Mouse (Mus musculus): ENCODE measurements around the gene Dbndd2.

Gene Dbndd2

DNA sequence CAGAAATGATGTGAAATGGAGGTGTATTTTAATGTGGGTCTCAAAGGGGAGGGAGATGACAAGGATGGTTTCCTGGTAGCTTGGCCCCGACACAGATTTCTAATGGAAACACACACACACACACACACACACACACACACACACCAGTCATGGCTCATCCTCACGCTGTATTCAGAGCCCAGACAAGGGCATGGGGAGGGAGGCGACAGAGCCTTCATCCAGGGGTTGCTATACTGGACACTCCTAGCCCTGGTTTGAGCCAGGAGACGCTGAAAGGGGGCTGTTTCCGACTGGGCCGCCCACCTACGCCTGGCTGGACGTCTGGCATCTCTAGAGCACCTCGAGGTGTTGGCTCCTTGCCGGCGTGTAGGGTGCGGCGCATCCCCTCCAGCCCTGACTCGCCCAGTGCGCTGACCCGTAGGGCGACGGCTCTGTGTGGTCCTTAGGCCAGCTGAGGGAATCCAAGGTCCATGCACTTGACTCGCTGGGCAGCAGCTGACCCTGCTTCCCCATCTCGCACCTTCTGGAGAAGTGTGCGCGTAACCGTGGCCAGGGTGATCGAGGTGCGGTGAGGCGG lies at the start of gene Dbndd2:
Gene Dbndd2, plus strand, starts transcription at position 426 of the 577 bp plus-strand sequence.
- DNase-seq: peak; percentile 78

DNA sequence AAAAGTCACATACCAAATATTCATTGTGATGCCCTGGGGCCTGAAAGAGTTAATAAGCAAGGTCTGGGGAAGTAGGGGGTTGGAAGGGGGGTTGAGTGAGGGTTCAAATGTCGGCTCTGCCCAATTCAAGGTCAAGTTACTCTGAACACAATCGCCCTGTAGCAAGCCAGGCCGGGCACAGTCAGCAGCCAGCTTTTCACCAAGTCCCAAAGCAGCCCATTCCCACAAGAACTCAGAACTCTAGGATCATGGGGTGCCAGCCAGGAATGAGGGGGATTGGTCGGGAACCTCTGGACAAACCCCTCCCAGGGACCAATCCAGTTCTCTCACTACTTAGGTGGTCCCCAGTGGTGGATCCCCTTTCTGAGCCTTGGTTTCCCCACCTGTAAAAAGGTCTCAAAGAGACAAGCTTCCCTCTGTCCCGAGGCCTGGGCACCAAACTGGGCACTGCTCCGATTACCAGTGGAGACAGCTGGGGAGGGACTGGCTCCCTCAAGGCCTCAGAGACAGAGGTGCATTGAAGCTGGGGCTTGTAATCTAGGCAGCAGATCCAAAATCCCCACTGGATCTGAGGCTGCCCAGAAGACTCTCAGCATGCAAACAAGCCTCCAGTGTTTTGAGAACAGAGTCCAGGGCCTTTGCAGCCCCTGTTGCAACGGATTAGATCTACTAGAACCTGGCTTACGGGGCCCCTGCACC lies 49.5 kb upstream of the Dbndd2 start:
- DNase-seq: no peak

DNA sequence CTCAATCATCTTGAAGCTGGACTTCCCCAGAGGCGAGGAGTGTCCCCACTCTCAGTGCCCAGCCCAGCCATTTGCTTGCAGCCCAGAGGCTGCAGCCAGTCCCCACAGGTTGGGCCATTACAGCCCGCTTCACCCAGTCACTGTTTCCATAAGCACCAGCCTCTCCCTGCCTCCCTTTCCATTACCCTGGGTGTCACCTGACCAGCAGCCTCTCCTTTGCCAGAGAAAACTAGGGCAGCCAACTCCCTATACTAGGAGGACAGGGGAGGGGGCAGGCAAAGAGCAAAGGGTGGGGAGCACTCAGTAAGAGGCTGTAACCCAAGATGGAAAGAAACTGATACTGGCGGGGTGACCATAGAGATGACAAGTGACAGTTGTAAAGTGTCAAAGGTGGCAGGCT lies 48.9 kb upstream of the Dbndd2 start:
- DNase-seq: peak; percentile 89

DNA sequence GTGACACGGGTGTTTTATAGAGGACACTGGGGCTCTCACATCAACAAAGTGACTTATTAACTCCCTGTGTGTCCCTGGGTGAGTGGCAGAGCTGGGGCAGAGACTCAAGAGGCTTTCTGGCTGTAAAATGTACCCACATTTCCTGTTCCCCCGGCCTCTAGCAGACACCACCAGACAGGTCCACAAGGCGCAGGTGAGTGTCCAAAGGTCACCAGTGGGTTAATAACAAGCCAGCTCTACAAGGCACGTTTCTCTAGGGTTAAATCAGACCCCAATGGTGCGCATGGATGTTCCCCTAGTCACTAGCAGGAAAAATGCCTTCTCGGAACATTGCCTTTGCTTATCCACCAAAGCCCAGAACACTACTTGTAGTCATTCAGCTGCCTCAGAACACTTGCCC lies 48.2 kb upstream of the Dbndd2 start:
- DNase-seq: peak; percentile 86

DNA sequence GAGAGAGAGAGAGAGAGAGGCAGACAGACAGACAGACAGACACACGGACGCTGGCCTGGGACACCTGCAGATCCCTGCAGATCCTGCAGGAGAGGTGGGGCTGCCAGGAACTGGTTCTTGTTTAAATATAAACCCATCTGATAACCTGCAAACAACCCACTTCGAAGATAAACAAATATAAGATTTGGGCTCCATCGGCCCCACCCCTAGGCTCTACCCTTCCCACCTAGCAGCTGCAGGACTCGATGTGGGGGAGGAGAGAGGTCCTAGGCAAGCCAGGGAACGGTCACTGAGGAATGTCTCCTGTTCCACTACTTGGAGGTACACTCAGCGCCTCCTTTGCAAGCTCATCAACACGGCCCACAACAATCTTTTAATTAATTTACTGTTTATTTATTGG lies 47.6 kb upstream of the Dbndd2 start:
- DNase-seq: no peak

DNA sequence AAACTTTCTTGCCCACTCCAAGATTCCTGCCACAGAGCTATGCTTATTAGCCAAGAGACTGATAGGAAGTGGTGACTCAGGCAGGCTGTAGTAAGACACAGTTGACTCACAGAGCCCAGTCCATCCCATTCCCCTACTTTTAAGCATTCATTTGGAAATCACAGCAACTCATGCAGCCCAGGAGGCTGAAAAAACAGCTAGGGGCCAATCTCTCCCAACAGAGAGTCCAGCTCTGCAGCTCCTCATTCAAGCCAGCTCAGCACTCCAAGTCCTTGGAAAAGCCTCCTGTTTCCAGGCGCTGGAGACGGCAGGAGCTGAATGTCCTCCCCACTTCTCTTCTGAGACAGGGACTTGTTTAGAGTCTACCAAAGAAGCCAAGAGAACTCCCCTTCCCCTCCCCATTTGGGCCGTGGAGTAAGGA lies 46.9 kb upstream of the Dbndd2 start:
- no peak for DNase-seq

DNA sequence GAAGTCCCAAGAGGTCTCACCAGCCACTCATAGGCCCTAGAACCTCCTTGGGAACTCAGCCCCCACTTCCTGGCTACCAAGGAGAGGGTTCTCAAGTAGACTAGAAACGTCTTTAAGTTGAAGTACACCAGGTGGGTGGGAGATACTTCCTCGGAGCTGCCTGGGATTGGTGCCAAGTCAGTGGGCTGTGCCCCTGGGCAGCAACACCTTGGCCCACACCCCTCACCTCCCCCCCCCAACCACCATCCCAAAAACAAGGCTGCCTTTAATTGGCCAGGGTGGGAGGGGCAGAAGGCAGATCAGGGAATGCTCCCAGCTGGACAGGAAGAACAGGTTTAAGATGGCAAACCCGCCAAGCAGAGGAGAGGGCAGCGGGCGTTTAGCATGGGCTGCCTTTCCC lies 45.6 kb upstream of the Dbndd2 start:
- no peak for DNase-seq

DNA sequence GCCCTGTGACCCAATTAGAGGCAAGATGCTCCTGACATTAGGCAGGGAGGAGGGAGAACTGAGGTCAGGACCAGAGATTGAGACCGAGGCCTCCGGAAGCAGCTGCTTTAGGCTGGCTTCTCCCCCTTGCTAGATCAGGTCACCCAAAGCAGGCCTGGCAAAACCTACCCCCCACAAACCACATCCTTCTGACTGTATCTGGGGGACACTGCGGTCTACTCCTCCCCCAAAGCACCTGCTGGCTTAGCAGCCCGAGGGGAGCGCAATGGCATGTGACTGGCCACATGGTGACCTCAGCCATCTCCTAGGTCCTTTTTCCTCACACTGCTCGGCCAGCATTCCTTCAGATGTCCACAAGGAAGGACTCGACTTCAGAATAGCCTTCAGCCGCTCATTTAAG lies 44.8 kb upstream of the Dbndd2 start:
- DNase-seq: peak; percentile 68

DNA sequence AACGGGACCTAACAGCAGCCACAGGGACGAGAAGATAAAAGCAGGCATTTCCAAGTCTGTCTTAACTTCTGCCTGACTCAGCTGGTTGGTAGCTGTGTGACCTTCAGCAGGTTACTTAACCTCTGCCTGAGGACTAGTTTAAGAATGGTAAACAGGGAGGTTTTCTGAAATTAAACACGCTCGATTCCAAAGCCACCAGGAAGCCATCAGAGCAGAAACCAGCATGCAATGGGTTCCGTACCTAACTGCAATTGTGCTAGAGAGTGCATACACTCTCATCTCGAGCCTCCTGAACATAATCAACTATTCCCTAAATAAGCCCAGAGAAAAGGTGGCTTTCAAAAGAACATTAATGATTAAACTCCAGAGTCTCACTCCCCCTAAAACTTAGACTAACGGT lies 44.2 kb upstream of the Dbndd2 start:
- DNase-seq: no peak

DNA sequence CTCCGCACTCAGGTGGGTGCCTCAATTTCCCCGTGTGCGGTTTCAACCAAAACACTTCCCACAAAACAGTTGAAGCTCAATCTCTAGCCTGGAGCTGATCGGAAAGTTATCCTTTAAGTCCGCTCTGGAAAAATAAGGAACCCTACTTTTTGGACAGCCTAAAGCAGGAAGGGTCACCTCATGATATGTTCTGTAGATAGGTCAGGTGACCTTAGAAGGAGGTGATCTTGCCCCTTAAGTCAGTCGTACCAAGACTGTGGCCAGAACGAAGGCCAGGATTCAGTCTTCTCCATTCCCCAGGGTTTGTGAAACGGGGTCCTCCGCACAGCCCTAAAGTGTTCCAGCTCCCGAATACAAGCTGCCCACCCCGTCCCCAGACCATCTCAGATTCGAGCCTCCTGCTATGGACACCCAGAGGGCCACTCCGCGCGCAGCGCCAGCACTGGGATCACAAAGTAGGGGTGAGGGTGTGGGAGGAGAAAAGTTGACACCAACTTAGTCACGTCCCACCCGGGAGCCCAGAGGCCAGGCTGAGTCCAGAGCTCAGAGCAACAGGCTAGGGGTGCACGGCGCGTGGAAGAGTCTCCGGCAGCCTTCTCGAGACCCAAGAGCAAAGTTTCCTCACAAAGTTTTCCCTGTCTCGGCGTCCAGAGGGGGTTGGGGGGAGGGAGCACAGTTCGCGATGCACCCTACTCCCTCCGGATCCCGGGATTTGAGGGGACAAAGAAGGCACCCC lies 43.4 kb upstream of the Dbndd2 start:
- no peak for DNase-seq

DNA sequence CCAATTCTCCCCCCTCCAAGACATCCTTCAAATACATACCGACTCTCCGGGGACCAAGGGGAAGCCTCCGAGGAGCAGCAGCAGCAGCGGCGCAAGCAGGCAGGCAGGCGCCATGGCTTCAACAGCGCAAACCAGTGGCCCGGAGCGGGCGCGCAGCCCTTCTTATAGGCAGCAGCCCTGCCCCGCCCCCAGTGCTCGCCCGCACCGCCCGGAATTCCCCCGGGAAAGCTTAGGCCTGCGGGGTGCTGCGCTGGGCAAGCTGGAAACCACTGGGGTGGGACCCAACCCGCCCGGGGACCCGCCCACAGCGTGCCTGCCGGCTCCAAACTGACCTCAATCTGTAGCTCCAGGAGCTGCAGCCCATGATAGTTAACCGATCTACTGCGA lies 42.9 kb upstream of the Dbndd2 start:
- peak; percentile 93 for DNase-seq

DNA sequence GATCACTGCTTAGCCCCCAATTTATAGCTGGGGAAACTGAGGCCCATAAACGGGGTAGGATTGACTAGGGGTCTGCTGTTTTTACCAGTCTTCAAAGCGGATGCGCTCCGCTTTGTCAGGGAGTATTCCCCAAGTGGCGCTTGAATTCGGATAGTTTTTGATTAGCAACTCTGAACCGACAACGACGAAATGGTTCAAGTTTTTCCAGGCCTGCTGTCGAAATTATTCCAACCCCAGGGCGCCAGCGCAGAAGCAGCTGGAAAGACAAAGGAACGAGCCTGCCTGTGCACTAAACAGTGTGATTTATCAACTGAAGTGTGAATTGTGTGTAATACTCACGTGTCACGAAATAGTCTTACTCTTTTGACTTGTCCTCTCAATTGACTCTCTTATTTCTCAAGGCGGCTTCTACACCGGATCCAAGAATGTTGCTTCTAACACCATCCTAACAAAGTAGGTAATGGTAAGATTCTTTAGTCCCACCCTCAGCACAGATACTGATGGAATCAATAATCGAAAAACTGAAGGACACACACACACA lies 42.4 kb upstream of the Dbndd2 start, which contains the start of gene Sdc4:
Gene Sdc4, minus strand, starts transcription at position 428 of the 541 bp plus-strand sequence.
- DNase-seq: no peak

DNA sequence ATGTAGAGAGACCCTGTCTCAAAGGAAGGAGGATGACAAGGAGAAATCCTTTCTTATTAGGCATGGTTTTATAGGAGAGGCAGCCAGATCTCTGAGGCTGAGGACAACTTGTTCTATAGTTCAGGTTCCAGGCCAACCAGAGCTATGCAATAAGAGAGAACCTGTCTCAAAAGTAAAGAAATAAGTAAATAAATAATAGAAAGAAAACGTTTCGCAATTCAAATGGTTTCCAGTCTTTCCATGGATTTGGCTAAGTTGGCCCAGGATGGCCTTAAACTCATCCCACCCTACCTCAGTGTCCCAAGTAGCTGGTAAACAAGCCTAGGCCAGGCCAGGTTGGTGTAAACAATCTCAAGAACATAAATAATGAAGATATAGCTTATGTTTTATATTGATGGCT lies 41.2 kb upstream of the Dbndd2 start:
- DNase-seq: no peak

DNA sequence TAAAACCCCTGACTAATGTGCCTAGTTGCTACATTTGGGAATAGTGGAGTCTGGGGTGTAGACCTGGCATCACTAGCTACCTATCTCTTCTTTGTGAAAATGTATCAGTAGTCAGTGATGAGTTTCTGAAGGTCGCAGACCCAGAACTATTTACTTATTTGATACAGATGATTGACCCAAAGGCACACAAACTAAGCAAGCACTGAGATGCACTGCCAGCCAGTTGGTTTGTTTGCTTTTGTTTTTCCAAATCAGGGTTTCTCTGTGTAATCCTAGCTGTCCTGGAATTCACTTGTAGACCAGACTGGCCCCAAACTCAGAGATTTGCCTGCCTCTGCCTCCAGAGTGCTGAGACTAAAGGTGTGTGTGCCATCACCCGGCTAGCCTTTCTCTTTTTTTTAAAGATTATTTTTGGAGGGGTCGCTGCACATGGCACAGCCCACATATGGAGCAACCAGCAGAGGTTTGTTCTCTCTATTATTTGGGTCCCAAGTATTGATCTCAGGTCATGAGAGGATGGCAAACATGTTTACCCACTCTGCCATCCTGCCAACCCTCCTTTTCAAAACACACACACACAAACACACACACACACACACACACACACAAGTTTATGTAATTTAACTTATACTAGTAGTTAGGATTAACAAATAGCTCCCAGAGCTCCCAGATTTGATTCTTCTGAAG lies 40.4 kb upstream of the Dbndd2 start:
- no peak for DNase-seq

DNA sequence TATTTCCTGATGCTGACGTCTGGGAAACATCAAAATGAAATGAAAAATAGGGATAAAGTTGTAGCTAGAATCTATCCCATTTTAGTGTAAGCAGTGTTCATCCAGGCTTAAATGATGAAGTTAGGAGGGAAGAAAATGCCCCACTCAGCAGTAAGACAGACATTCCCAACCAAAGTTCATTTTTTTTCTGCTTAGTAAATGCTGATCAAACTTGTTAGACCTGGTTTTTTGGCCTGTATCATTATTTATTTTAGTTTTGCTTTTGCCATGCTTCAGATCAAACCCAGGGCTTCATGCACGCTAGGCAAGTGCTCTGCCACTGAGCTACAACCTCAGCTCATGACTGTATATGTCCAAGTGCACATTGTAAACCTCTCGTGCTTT lies 39.8 kb upstream of the Dbndd2 start:
- DNase-seq: no peak

DNA sequence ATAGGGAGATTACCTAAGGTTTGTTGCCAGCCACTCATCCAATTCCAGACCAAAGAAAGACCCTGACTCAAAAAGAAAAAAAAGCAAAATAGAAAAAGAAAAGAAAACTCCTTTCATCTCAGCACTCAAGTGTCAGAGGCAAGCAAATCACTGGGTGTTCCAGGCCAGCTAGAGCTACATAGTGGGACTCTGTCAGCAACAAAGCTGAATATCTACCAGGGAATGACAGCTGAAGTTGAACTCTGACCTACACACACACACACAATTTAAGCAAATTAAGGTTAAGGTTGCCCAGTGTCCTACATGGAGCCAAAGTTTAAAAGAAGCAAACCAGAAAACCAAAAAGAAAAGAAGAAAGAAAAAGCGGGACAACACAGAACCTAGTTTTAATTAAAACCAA lies 37.8 kb upstream of the Dbndd2 start:
- peak; percentile 13 for DNase-seq

DNA sequence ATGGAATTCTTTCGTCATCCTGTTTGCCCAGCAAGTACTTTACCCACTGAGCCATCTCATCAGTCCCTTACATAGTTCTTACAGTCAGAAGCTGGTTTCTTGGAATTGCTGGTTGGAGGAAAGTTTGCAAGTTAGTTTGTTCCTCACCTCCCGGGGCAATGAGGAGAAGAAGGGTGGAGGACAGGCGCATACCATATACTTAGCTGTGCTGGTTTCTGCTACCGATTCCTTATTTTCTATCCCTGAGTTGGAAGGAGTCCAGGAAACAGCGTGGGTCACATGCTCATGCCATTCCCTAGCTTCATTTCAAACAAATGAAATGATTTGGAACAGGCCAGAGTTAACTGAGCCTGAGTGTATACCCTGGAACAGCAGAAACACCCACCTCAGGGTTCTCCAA lies 37.0 kb upstream of the Dbndd2 start:
- DNase-seq: peak; percentile 6

DNA sequence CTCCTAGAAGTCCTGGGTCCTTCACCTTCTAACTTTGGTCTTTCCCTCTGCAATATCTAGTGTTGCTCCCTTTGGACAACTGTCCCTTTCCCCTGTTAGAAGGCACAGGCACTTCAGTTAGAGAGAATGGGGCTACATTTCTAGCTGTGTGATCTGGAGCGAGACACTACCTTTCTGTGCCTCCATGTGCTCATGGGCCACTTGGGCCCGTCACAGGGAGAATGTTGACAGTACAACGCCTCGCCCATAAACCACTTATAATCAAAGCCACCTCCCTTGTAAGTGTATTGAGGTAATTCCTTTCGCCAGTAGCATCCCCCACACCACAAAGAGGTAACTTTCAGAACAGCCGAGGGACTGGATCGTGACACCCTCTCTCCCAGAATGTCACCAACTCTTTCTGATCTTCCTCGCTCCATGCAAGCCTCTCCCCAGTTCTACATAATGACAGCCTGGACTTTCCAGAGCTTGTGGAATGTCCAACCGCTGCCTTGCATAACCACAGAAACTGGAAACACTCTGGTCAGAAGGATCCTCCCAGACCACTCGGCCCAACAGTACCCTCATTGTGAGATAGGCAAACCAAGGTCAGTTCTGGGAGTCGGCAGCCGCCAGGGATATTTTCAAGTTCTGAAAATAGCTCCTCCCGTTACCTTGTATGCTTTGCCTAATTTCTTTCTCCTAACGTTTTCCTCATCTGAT lies 36.4 kb upstream of the Dbndd2 start:
- DNase-seq: no peak

DNA sequence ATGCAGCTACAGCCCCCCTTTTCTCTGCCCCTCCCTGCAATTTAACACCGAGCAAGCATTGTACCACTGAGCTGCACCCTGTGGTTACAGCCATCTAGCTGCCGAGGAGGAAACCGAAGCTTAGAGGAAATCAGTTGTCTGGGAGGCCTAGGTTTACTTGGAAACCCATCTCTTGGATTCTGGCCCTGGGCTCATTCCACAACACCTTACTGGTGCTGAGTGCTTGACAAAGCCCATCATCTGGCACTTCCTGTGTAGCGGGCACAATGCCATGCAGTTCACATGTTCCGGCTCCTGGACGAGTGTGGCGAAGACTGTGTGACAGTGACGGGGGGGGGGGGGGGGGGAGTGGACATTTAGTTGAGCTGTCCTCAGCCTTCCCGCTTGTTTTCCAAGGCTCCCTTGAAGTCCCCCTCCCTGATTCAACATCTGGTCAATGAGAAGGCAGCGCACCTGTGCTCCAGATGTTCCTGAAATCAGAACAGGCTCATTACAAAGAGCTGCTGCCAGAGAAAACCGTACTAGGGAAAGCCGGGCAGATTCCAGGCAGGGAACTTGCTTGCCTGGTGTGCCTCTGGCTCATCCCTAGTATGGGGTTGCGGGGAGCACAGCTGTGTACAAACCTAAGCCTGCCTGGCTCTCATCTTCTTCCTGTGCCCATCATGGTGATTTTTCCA lies 33.8 kb upstream of the Dbndd2 start:
- peak; percentile 28 for DNase-seq

DNA sequence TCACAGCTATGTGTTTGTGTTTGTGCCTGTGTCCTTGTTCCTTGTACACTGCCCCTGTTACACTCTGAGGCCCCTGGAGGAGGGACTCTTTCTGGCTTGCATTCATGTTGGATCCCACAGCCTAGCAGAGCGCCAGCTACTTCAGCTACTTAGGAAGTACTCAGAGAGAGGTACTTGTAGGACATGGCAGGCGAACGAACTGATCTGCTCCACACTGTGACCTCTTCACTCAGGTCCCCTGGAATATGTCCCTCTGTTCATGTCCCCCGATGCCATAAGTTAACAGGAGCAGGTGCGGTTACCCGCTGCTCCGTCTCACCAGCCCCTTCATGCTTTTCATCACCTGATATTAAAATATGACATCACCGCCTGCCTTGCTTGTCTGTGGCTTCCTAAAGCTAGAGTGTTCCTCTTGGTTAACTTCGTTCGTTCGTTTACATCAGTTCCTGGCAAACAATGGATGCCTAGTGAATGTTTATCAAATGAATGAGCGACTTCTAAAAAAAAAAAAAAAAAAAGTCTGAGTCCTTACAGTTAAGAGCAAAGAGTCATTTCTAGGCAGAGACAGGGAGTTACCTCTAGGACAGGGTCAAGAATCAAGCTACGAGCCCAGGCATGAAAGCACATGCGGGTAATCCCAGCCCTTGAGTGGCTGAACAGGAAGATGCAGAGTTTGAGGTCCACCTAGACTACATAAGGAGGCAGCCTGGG lies 32.7 kb upstream of the Dbndd2 start:
- DNase-seq: peak; percentile 67

DNA sequence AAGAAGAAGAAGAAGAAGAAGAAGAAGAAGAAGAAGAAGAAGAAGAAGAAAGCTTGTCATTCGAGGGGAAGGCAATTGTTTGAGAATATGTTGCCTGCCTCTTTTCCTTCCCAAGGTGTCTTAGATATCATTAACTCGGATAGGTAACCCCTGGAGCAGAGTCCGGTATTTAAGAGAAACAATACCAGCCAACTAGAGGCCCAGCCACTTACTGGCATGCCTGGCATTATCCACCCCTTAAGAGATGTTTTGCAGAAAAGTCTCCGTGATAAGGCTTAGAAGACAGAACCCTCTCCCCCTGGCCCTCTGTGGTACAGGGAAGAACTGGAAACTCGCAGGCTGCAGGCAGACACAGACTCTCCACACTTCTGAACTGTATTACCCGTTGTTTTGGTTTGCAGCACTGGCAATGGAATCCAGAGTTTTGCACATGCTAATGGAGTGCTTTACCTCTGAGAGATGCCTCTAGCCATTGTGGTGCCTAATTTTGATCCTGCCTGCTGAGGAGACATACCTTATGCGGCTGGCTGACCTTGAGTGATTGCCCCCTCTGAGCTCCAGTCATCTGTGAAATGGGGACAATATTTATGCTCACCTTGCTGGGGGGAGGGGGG lies 31.9 kb upstream of the Dbndd2 start:
- peak; percentile 67 for DNase-seq
